Mouse (Mus musculus) CH12F3 (cell line): ENCODE measurements around the gene Gm49384.

Experiments used
- in situ Hi-C: fragments of 300-500 bp; cut with MboI; formaldehyde crosslinking; loops from 2 replicates; pipeline ENCODE4 v1.14.3; 2020; ENCODE audit warnings: low sequenced_read_pairs

The Gm49384 gene

DNA sequence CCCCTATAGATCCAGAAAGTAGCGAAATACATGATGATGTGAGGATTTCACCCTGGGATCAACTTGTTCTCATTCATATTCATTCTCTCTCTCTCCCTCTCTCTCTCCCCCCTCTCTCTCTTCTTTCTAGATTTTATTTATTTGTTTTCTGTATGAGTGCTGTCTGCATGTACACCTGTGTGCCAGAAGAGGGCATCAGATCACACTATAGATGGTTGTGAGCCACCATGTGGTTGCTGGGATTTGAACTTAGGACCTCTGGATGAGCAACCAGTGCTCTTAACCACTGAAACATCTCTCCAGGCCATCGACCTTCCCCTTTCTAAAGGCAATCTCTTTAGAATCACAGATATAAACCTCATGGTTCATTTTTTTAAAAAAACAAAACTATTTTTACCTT is 4.5 kb upstream of the Gm49384 start:
- in situ Hi-C loops, result loop anchor here (25.0 kb wide), 1 partner anchor 479 kb away; the partner anchor contains the start of gene Sos2

DNA sequence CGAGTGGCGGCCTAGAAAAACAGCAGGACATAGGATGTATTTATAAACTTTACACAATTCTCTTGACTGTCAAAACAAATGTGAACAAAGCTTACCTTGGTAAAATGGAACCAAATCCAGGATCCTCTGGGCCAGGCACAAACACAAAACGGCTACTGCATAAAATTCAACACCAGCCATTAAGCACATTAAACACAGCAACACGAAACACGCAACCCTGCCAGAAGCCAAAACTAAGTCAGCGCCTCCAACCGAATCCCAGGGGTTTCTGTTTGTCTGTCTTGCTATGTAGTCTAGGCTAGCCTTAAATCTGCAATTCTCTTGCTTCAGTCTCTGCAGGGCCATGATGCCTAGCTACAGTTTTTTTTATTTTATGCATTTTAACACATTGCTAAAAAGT is 3.9 kb upstream of the Gm49384 start:
- in situ Hi-C loops, result loop anchor here (25.0 kb wide), 1 partner anchor 479 kb away; the partner anchor contains the start of gene Sos2

DNA sequence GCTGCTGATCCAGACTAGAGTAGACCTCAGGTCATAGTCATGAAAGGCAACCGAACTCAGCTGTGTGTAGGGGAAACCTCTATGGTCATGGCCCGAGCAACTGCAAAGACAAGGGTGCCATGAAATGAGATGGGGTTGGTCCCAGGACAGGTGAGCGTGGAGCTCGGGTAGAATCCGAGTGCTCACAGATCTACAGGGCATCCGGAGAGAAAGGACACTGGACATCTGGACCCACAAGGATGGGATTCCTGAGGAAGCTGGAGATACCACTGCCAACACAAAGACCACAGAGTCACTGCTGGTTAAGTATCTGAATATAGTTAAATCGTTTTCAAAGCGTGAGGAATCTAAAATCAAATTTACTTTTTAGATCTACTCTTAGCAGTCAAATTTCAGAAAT is 3.3 kb upstream of the Gm49384 start:
- in situ Hi-C loops, result loop anchor here (25.0 kb wide), 1 partner anchor 480 kb away; the partner anchor contains the start of gene Sos2

DNA sequence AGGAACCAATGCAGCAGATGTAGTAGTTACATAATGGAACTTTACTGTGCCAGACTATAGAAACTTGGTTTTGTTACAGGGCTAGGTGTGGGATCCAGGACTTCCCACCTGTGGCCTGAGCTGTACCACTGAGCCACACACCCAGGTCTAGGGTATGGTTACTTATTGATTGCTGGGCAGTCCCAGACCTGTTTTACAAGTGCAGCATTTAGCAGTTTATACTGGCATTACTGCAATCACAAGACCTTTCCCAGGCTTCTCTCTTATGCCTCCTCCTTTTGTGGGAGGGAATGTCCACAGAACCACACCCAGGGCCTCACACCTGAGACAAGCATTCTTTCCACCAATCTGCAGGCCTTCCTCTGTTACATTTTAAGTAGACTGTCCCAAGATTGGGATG is 5.1 kb downstream of the Gm49384 start:
- in situ Hi-C loops, result no loop called here

DNA sequence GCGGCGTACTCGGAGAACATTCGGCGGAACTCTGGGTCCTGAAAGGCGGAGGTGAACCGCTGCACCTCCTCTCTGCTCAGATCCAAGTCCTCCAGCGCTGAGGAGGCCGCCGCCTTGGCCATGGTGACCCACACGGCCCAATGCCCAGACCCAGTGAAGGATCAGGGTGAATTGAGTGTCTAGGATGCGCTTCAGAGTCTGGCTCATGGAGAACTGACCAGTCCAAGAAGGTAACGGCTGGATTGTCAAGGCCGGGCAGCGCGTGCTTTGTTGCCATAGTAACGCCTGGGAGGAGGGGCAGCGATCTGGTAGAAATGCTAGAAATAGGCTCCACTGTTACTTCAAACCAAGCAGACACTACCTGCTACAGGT is 5.9 kb downstream of the Gm49384 start, which contains the start of gene Dnaaf2:
Gene Dnaaf2 (minus strand): TSS at position 266 of the 372 bp plus-strand sequence.
- in situ Hi-C loops, result no loop called here

DNA sequence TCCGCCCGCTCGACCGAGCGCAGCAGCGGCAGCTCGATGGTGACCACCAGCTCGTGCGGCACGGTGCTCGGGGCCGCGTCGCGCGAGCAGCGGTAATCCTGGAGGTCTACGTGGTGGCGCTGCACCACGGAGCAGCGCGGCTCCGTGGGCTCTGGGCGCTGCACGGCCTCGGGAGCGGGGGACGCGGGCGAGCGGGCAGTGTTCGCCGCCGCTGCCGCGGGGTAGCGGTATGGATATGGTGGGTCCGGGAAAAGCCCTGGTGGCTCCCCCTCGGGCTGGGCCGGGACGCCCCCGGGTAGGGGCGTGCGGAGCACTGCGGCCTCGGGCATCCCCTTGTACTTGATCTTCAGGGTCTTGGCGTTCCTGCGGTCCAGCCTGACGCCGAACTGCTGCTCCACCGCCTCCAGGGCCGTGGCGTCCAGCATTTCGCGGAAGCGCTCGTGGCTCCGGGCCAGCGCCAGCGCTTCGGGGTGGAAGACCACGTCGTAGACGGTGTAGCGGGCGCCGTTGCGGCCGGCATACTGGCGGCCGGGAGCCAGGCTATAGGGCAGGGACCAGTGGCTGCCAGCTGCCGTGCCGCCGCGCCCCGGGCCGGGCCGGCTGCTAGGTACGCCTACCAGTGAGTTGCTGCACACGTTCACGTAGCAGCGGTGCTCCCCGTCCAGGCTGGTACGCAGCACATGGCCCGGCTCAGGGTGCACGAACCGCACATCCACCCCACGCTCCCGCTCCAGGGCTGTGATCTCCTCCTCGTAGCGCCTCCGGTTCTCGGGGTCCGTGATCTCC is 6.5 kb downstream of the Gm49384 start:
- in situ Hi-C loops, result no loop called here

DNA sequence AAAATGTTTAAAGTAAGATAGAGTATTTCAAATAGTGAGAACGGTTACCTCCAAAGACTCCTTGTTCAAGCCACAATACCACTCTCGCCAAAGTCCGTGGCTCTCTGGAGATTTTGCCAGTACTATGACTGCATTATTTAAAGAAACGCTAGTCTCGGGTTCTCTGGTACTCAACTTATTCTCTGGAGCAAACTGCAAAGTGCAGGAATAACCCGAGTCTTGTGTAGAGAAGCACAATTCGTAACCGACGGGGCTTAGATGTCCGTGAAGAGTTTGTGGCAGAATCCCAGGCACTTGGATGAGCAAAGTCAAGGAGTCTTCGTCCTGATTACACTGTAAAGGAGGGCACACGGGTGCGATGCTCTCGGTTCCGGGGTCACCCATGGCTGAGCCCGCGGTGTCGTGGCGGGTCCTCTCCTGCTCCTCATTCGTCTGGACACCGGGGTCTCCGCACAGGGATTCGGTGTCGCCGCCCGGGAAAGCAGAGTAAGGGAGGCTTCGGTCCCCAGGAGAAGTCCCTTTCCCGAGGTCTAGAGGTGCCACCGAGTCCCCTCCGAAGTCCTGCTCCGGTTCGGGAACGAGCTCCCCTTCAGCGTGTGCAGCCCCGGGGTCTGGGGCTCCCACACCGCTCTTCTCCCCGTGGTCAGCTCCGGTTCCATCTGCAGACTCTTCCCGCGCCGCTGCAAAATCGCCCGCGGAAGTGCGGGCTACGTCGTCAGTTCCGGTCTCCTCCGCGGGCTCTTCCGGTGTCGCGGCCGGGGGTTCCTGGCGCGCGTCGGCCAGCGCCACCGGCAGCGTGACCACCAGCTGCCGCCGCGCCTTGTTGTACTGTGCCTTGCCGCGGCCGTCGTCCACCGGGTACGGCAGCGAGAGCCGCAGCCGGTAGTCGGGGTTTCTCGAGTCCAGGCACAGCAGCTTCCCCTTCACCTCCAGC is 7.4 kb downstream of the Gm49384 start, which contains the start of gene Gm49383:
Gene Gm49383 (minus strand): TSS at position 661 of the 934 bp plus-strand sequence.
- in situ Hi-C loops, result no loop called here

DNA sequence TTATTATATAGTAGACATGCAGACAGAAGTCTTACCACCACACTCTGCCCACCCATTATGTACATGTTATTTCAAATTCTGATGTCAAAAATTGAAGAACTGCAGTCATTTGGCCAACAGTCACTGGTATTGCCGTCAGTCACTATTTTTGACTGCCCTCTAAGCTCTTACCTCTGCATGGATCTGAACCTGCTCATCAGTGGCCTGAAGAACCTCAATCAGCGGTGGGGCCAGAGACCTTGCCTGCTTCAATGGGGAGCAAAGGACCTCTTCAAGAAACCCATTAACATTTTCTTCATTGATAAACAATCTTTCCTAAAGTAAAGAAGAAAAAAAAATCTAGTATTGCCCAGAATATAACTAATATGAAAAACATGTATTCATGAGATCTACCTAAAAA is 11.4 kb downstream of the Gm49384 start:
- in situ Hi-C loops, result no loop called here

DNA sequence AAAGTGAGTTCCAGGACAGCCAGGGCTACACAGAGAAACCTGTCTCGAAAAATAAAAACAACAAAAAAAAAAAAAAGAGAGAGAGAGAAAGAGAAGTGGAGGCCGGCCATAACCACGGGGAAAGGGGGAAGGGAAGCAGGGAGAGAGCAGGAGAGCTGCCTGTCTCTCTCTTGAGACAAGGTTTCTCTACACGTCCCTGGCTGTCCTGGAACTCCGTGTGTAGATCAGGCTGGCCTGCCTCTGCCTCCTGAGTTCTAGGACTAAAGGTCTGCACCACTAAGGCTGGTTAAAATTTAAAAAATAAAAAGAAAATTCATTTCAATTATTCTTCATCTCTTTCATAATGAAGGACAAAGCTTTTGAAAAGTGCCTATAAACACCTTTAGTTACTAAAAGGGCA is 12.7 kb downstream of the Gm49384 start:
- in situ Hi-C loops, result no loop called here

DNA sequence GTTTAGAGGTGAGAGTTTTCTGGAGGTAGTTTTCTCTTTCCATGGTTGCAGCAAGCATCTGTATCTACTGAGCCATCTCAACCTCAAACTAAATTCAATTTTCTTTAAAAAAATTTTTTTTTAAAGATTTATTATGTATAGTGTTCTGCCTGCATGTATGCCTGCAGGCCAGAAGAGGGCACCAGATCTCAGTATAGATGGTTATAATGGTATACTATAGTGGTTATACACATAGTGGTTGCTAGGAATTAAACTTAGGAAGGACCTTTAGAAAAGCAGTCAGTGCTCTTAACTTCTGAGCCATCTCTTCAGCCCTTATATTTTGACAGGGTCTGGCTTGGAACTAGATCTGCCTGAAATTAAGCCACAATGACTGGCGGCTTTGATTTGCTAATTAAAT is 13.5 kb downstream of the Gm49384 start:
- in situ Hi-C loops, result no loop called here

DNA sequence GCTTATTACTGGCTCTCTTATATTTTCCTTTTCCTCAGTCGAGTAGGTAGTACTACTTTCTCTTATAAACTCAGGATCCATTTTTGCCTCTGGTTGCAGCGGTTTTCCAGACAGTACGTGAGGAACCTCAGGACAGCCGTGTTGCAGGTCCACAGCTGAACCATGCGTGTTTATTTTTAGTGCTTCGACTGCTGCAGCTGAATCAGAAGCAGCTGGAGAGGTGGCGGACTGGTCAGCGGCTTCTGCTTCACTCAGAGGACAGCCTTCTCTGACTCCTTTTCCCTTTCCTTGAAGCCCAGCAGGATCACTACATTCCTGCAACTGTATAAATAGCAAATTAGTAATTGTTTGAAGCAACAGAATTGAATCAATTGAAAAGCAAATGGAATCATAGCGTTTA is 14.0 kb downstream of the Gm49384 start:
- in situ Hi-C loops, result no loop called here

DNA sequence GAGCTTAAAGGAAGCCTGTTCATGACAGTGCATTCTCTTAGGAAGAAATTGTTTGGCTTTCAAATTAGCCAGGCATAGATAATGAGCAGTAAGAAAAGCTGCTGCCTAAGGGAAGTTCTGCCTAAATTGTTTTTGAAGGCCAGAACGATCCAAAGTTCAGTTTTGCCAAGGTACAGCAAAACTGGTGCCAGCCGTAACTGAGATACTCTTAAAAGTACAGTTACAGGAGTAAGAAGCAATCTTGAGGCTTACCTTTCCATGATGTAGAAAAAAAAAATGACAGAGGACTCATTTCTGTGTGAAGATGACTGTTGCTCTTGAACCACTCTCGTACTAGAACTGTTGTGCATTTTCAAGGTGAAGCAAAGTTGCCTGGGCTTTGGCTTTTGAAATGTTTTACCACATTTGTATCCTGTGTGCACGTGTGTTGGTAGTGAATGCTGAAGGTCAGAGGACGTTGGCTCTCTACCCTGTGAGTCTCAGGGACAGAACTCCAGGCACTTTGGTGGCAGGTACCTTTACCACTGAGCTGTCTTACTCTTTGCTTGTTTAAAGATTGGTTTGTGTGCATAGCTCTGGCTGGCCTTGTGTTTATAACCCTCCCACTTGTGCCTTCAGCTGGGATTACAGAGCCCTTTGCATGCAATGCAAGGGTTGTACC is 17.1 kb downstream of the Gm49384 start:
- in situ Hi-C loops, result no loop called here

DNA sequence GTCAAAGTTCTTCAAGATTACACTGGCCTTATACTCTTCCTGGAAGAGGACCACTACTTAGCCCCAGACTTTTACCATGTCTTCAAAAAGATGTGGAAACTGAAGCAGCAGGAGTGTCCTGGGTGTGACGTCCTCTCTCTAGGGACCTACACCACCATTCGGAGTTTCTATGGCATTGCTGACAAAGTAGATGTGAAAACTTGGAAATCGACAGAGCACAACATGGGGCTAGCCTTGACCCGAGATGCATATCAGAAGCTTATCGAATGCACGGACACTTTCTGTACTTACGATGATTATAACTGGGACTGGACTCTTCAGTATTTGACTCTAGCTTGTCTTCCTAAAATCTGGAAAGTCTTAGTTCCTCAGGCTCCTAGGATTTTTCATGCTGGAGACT is 18.7 kb downstream of the Gm49384 start:
- in situ Hi-C loops, result no loop called here

DNA sequence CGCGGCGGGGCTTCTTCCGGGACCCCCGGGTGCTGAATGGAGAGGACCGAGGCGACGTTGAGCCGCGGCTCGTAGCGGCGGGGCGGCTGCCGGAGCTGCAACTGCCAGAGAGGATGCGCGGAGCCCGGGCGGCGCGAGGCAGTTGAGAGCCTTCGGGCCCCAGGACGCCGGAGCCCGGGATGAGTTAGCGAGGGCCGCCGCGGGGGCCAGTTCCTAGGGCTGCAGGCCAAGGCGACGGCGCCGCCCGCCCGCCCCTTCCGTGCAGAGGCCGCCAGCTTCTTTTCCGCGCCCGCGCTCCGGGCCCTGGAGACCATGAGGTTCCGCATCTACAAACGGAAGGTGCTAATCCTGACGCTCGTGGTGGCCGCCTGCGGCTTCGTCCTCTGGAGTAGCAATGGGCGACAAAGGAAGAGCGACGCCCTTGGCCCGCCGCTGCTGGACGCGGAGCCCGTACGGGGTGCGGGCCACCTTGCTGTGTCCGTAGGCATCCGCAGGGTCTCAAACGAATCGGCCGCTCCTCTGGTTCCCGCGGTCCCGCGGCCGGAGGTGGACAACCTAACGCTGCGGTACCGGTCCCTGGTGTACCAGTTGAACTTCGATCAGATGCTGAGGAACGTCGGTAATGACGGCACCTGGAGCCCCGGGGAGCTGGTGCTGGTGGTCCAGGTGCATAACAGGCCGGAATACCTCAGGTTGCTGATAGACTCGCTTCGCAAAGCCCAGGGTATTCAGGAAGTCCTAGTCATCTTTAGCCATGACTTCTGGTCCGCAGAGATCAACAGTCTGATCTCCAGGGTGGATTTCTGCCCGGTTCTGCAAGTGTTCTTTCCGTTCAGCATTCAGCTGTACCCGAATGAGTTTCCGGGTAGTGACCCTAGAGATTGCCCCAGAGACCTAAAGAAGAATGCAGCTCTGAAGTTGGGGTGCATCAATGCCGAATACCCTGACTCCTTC is 19.4 kb downstream of the Gm49384 start:
- in situ Hi-C loops, result no loop called here

DNA sequence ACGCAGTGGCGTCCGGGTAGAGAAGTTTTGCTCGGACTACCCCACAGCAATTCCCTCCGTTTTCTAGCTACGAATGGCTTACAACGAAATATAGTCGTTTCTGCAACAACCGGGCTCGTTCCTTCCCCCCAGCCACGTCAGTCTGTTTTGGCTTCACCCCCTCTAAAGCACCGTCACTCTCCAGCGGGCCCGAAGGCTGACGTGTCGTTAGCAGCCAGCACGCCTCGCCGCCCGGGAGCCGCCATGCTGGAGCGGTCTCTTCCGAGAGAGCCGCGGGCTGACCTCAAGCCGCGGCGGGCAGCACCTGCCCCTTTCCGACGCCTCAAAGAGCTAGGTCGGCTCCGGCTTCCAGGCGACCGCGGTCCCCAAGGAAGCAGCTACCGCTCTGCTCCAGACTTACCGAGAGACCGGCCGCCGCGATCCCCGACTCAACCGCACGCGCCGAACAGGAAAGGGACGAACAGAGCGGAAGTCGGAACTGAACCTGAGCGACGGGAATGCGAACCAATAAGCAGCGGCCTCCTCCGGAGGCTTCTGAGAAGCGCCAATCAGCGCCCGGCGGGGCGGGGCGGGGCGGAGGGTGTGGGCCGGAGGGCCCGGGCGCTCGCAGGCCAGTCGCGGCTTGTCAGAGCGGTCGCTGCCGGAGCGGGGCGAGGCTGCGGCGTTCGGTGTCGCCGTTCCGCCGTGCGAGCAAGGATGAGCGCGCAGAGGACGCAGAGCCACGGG is 20.3 kb downstream of the Gm49384 start, which contains the start of the genes Rpl36al and Mgat2:
Gene Rpl36al (minus strand): TSS at position 501 of the 726 bp plus-strand sequence.
Gene Mgat2 (plus strand): TSS at position 575 of the 726 bp plus-strand sequence.
- in situ Hi-C loops, result no loop called here

DNA sequence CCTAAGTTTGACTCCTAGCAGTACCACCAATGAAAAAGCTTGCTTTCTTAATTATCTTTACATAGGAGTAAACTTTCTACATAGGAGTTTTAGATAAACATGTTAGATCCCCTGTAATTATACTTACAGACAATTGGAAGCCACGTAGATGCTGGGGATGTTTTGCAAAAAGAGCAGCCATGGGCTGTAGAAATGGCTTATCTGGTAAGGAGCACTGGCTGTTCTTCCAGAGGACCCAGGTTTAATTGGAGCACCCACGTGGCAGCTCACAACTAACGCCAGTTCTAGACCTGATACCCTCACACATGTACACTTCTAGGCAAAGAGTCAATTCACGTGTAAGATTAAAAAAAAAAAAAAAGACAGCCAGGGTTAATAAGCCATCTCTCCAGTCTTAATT is 22.3 kb downstream of the Gm49384 start:
- in situ Hi-C loops, result no loop called here

DNA sequence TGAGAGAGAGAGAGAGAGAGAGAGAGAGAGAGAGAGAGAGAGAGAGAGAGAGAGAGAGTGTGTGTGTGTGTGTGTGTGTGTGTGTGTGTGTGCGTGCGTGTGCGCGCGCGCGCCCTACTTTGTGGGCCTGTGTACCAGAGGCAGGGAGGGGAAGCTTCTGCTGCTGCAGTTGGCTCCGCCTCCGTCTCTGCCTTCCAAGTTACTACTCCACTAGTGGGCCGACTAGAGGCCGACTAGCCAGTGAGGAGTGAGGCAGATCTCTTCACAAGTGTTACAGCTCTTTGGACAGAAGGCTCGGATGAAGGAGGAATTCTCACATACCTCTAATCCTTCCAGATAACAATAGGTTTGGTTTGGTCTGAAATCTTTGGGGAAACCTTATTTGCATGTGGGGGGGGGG is 24.7 kb downstream of the Gm49384 start:
- in situ Hi-C loops, result no loop called here

DNA sequence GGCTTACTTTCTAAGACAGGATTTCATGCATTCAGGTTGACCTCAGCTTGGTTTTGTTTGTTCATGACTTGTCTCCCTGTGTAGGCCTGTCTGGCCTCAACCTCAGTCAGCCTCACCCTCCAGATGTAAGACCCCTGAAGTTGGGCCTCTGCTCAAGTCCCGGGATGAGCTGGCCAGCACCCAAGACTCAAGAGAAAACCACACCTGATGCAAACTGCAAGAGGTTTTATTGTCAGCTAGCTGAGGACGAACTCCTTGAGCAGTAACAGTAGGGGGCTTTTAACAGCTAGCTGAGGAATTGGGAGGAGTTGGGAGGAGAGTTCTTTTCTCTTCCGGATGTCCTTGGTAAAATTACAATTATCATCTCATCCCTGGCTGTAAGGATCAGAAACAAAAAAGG is 26.5 kb downstream of the Gm49384 start:
- in situ Hi-C loops, result no loop called here

DNA sequence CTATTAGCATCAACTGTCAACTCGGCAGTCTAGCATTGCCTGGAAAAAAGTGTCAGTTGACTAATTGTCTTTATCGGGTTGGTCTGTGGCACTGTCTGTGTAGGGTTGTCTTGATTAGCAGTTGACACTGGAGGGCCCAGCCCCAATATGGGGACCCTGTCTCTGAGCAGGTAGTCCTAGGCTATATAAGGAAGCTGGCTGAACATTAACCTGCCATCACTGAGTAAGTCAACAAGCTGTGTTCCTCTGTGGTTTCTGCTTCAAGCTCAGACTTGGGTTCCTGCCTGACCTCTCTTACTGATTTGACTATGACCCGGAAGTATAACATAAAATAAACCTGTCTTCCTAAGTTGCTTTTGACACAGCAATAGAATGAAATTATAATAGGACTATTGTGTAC is 28.1 kb downstream of the Gm49384 start:
- in situ Hi-C loops, result no loop called here
